Mouse (Mus musculus): Measurements from ENCODE around the gene Fbxo46.
"Not testable (repeated sequence)": the region's sequence is repeated elsewhere in the genome, so short reads cannot be mapped to it uniquely, and the experiment has no call there.

The Fbxo46 gene

DNA sequence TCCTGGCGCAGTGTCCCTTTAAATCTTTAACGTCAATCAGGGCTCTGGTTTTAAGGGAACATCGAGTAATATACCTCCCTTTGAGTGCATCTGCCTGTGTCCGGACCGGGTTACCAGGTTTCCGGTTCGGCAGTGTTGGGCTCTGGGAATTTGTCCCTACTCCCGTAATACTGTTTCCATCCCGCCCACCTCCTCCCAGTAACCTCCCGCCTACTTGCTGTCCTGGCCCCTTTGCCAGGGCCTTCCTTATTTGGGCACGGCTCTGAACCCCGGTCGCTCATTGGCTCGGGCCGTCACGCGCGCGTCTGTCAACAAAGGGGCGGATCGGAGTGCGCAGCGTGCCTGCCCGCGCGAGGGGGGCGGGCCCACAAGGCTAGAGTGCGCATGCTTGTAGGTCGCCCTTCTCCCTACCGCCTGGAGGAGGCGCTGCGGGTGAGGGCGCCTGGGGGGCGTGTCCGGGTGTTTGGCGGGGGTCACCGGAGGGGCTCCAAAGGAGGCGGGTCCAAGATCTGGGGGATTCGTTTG lies 11.7 kb downstream of the Fbxo46 start:
- peak; percentile 98 for DNase-seq (ENCODE audit: low read depth, low spot score)

DNA sequence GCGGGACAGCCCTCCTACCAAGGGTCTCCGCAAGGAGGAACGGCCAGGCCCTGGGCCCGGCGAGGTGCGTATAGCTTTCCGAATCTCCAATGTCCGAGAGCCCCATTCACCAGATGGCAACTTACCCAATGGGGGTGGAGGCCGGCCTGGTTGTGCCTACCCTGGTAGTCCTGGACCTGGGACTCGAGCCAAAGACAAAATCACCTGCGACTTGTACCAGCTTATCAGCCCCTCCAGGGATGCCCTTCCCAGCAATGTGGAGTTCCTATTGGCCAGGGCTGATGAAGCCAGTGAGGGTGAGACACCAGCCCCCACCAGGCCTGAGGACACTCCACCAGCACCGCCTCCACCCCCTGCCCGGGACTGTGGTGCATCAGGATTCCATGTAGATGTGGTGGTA lies 16.5 kb downstream of the Fbxo46 start:
- DNase-seq (ENCODE audit: low read depth, low spot score) = no peak

DNA sequence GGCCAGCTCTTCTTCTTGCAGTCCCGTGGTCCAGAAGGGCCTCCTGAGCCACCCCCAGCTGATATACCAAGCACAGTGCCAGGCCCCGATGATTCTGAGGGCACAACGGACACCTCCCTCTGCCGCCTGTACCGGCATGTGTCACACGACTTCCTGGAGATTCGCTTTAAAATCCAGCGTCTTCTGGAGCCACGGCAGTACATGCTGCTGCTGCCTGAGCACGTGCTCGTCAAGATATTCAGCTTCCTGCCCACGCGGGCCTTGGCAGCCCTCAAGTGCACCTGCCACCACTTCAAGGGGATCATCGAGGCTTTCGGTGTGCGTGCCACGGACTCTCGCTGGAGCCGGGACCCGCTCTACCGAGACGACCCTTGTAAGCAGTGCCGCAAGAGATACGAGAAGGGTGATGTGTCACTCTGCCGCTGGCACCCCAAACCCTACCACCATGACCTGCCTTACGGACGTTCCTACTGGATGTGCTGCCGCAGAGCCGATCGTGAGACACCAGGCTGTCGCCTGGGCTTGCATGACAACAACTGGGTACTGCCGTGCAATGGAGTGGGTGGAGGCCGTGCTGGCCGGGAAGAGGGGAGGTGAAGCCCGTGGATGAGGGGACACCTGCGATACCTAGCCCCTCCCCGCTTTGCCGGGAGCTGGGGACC lies 17.1 kb downstream of the Fbxo46 start:
- DNase-seq (ENCODE audit: low read depth, low spot score) = no peak

DNA sequence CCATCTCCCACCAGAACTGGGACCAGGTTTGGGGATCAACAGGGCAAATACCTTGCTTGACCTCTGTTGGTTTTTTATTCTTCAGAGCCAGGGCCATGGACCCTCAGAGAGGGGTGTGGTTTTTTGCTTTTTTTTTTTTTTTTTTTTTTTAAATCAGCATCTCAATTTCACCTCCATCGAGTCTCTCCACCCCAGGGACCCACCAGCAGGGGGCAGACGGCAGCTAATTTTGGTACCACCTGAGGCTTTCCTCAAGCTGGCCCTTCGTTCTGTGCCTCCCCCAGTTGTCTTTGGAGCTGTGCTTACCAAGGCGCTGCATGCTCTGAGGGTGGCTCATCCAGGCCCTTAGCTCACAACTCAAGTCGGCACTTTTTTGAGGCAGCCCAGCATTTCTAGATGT lies 17.7 kb downstream of the Fbxo46 start:
- peak; percentile 76 for DNase-seq (ENCODE audit: low read depth, low spot score)

DNA sequence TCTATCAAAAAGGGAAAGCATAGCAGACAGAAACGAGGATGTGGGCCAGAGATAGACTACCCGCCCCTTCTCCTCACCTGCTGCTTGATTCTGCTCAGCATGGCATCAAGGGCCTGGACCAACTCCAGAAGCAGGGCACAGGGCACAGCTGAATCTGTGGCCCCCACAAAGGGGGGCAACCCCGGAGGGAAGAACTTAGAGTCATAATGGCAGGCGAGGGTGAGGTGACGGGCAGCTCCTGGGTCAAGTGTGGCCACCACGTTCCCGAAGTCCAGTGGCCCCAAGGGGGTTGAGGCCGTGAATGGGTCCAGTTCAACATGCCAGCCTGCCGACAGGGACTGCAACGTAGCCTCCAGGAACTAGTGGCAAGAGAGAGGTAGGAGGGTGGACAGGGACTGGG lies 27.1 kb downstream of the Fbxo46 start:
- no peak for DNase-seq (ENCODE audit: low read depth, low spot score)

DNA sequence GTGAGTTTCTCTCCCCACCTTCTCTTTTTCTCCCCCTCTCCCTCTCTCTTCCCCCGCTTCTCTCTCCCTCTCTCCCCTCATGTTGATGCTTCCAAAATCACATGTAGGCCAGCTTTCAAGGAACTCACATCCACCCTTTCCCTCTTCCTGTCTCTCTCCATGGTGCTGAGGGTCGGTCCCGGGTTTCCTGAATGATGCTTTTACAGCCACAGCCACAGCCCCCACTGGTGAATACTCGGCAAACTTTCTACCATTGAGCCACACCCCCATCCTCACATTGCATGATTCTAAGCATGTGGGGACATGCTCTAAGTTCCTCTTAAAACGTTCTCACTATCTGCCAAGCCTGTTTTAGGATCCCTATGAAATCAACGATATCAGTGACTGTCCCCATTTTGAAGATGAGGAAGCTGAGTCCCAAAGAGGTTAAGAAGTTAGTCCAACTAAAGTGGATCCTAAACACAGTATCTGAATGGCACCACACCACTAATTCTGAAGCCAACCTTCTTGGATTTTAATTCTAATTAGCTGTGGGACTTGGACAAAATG lies 27.9 kb downstream of the Fbxo46 start:
- DNase-seq (ENCODE audit: low read depth, low spot score) = peak; percentile 46

DNA sequence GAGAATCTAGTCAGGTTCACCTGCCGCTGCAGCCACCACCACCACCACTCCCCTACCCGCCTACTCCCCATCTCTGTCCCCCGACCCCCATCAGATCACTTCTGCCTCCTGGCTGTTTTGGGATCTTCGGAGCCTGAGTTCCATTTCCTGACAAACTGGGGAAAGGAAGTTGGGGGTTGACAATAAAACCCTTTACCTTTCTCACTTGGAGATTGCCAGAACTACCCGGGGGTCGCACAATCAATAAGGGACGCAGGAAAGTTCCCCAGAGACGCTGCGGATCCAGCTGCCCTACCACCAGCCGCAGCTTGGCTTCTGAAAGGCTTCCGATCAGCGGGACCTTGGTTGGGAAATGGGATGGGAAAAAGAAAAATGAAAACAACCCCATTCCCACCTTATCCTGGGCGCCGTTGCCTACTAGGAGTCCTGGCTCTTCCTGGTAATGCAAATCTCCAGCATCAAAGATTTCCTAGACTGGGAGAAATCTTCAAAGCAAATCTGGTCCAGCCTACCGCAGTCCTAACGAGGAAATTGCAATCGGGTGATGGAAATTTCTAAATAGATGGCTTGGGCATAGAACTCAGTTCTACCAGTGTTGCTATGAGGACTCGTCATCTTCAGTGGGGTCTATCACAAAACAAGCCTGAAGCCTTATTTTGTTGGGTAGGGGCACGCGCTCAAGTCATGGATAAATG lies 28.7 kb downstream of the Fbxo46 start:
- DNase-seq (ENCODE audit: low read depth, low spot score) = no peak

DNA sequence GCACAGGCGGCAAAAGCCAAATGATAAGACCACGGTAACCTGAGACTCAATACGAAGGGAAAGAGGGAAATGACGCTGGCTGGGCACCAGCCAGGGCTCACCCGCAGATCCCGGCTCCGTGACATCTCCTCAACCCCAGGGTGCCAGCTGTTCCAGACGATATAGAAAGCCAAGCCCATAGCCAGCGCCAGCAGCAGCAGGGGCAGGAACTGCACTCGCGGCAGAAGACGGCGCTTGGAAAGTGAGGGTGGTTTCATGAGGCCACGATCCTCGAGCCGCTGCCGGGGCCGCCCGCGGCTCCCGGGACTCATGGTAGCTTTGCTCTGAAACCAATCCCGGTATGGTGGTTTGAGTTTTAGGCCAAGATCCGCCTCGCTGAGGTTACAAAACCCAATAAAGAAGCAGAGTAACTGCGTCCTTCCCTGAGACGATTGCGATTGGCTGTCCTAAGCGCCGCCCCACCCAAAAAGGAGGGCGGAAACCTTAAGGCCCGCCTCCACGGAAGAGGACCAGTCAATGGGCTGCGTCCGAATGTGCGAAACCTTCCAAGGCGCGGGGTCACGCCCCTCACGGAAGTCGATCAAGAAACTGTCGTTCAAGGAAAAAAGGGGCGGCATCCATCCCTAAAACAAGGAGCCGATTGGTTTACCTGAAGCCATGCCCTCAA lies 29.3 kb downstream of the Fbxo46 start, which contains the start of gene Qpctl:
TSS of gene Qpctl (minus strand) at position 417 of the 667 bp plus-strand sequence.
- peak; percentile 99 for DNase-seq (ENCODE audit: low read depth, low spot score)

DNA sequence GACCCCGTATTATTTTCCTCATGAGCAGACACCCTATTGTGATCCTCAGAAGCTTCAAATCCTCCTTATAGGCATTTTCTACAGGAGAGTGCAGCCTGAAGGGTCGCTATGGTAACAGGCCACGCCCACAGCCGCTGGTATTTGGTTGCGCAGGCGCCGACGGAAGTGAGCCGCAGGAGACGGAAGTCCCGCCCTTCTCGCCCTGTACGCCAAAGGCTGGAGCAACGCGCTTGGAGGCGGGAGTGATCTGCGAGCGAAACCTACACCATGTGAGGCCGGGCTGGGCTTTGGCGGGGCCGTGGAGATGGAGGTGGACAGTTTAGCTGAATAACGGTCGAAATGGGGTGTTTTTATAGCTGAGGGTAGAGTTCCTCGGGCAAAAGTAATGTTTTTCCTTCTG lies 30.0 kb downstream of the Fbxo46 start, which contains the start of gene Snrpd2:
TSS of gene Snrpd2 (plus strand) at position 97 of the 400 bp plus-strand sequence.
- peak; percentile 94 for DNase-seq (ENCODE audit: low read depth, low spot score)

DNA sequence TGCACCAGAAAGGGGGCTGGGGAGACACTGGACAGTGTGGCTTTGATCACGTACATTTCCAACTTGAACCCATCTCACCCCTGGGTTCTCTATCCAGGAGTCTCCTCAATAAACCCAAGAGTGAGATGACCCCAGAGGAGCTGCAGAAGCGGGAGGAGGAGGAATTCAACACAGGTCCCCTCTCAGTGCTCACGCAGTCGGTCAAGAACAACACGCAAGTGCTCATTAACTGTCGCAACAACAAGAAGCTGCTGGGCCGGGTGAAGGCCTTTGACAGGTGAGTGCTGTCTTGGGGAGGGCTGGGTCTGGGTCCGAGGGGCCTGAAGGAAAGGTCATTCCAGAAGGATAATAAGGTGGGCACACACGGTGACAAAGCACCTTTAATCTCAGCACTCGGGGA lies 31.5 kb downstream of the Fbxo46 start:
- DNase-seq (ENCODE audit: low read depth, low spot score) = not testable (repeated sequence)

DNA sequence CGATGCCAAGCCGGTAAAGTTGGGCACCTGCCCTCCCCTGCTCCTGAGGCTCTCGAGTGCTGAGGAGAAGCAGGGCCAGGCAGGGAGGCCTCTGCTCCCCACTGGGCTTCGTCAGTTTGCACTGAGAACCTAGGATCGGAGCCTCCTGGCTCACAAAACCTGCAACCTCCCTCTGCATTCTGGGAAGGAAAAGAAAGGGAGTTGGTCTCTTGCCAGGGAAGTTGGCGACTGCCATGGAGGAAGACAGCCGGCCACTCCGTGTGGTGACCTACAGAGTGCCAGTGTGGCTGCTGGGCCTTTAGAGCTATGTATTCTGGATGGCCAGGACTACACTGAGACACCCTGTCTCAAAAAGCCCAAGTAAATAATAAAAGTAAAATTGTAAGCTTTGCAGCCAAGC lies 35.1 kb downstream of the Fbxo46 start:
- DNase-seq (ENCODE audit: low read depth, low spot score) = no peak

DNA sequence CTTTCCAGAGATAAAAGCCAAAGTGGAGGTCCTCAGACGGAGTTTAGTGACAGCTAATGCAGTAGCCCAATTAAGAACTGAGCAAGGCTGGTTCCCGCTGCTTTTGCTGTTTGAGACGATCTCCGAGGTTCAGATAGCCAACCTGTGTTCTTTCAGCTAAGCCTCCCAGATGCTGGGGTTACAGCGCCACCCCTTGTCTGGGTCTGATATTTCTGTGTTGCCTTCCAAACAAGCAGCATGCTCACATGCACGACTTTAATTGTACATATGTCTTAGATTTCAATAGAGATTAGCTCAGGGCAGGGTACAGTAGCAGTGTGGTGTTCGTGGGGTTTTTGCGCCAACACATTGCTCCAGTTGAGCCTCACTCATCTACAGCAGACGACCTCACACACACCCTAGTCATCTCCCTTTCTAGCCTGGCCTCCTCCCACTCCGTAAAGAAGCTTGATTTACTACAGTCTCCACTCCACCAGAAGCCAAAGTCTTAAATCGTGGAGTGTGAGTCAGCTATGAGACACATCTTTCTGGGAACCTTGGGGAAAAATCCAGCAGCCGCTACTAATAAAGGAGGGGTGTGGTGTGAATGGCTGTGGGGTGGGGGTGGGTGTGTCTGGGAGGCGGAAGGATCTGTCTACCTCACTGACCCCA lies 36.3 kb downstream of the Fbxo46 start:
- peak; percentile 90 for DNase-seq (ENCODE audit: low read depth, low spot score)

DNA sequence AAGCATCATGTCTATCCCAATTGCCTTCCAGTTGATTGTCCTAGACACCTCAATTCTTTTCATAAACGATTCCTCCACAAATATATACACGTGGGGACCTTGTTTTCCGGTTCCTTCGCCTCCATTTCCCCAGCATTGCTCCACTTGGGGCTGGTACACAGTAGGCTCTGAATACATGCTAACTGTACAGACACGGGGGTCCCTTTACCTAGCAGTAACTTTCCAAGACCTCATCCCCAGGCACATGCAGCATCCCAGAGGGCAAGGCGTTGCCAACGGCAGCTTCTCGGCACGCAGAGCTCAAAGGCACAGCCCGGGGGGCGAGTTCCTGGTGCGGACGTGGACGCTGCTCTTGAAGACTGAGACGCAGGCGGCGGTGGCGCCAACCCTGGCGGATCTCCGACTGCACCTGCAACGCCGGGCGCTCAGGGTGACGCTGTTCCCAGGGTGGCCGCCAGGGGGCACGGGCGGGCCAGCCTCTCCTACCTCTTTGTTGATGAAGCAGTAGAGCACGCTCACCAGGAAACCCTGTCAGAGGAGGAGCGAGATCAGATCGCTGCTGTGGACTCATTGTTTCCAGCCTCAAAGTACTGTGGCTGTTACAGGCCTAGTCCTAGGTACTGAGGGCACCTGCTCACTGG lies 37.6 kb downstream of the Fbxo46 start:
- peak; percentile 24 for DNase-seq (ENCODE audit: low read depth, low spot score)

DNA sequence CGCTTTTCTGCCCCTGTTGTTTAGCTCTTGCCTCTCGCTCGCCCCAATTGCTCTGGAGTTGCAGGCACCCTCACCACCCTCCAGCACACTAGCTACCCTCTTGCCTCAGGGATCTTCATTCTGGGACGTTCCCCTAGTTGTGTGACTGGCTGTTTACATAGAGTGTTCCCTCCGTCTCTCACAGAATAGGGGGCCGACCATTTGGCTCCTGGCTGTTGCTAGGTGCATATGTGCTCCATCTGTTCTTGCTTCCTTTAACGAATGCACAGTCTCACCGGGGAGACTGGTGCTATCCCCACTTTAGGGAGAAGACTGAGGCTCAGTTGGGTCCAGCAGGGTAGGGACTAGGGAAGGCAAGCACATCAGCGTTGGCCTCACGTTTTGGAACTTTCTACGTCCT lies 38.9 kb downstream of the Fbxo46 start:
- no peak for DNase-seq (ENCODE audit: low read depth, low spot score)

DNA sequence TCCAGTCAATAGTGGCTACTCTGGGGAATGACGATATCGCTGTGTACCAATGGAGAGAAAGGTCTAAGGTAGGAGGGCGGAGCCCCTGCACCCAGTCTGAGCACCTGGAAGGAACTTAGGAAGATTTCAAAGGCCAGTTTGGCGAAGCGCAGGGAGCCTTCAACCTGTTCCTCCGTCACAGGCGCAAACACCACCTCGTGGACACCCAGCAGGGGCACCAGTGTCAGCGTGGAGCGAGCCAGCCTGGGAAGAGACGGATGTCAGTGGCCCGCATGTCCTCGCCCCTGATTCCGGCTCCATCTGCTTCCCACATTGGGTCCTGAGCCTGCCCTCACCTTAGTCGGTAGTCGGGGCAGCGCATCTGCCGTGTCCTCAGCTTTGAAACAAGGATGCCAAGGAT lies 39.8 kb downstream of the Fbxo46 start:
- DNase-seq (ENCODE audit: low read depth, low spot score) = no peak

DNA sequence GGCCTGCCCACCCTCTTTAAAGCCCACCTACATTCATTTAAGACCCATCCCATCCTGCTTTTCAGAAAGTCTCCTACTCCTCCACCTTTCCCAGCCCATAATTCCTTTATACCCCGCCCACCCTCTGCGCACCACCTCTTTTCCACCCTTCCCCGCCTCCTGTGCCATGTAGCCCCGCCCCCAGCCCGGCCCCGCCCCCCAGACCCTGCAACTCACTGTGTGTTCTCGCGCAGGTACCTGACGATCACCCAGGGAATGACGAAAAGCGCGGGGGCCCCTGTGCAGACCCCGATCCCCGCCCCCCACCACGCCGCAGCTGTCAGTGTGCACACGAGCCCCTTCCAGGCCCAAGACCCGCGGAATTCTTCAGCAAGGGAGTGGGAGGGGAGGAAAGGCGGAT lies 40.5 kb downstream of the Fbxo46 start:
- DNase-seq (ENCODE audit: low read depth, low spot score) = no peak

DNA sequence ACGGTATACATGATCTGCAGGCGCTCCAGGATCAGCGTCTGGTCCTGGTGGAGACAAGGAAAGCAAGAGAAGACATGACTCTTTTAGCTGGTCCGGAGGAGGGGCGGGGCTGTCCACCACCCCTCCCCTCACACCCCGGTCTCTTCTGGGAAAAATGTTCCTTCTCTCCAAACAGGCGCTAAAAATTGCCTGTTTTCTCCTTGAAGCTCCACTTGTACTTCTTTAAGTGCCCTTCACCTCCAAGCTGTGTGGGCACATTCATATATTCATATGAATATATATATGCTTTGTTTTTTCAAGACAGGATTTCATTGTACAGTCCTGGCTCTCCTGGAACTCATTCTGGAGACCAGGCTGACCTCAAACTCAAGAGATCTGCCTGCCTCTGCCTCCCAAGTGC lies 43.3 kb downstream of the Fbxo46 start:
- DNase-seq (ENCODE audit: low read depth, low spot score) = no peak

DNA sequence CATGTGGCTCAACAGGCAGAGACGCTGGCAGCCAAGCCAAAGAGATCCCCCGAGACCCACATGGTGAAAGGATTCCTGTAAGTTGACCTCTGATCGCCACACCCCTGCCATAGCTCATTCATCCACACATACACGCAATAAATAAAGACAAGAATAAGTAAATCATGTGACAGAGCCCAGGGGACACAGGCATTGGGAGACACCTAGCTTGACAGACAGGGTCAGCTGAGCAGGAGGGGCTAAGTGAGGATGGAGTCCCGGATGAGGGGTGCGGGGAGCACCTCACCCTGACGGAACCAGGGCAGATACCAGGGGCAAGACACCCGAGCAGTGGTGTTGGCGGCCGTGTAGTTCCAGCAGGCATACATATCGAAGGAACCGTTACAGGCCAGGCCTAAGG lies 44.1 kb downstream of the Fbxo46 start:
- no peak for DNase-seq (ENCODE audit: low read depth, low spot score)

DNA sequence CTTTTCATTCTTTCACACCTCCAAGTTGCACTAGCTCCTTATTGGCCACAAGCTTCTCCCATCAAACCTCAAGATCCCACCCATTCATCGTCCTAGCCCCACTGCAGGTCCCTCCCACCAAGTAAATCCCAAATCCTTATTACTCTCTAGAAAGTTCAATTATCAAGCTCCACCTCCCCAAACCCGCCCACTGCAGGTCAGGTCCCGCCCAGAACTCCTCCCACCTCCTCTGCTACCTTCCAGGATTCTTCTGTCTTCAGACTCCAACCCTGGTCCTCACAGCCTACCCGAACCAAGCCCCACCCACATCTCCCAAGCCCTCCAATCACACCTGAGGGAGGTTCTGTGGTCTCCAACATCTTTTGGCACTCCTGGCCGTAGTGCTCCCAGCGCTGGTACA lies 44.5 kb downstream of the Fbxo46 start:
- no peak for DNase-seq (ENCODE audit: low read depth, low spot score)

DNA sequence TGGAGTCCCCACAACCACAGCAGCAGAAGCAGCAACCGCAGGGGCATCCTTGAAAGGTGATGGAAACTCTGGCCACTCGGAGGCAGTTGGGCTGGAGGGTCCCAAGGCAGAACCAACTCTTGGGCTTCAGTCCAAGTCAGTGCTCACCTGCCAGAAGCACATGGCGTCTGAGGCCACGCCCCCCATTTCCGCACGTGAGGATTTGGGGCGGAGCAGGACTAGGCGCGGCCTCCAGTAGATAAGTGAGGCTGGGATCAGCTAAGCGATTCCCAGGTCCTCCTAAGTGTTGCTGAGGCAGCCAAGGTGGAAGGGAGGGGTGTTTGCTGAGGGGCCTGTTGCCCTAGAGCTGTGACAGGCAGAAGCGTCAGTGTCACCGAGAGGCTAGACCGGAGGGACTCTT lies 45.3 kb downstream of the Fbxo46 start:
- DNase-seq (ENCODE audit: low read depth, low spot score) = no peak

Measured in 3T3-L1 (cell line).